Comparison of ENCODE assay signal across 11 mouse cellular contexts in the genomic region with DNA sequence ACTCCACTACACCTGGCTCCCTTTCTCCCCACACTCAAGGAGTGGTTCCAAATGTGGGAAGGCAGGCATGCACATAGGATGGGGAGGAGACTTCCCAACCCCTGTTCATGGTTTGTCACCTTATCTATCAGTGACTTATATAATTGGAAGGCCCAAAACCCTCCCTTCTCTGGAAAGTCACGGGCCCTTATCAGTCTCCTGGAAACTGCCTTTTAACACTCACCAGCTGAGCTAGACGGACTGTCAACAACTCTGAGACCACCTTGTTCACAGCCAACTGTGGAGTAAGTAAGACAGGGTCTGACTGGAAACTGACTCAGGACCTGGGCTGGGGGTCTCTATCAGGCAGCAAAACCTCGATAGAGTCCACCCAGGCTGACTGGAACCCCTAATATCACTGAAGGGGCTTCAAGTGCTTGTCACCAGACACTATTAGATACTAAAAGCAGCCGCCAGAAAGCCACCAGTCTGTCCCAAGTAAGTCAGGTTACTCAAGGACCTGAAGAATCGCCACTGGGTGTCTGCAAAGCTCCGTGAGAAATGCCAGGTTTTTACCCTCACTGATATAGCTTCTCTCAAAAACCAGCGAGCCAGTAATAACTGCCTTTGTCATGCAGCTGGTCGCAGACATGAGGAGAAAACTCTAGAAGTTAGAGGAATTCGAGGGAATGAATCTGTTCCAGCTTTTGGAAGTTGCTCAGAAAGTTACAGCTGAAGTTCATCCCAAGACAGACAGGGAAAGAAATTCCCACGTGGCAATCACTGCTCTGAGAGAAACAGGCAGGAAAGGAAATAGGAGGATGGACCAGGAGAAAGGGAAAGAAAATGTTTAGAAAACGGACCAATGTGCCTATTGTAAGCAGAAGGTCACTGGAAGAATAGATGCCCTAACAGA. TPM values are rescaled to one million over a fixed set of nuclear protein-coding genes. Genes with fewer than 3 reads are reported as not detected.
DNase-seq lines count a peak whose midpoint lies in the region; ATAC-seq and TF ChIP-seq lines count a peak whose summit lies in the region.
"Had no signal": no experiment of that assay in that cellular context is flagged by ENCODE, and none has a peak within 500 bp of the region (broad histone marks: within the 10 kb centered on the region; RNA-seq: fewer than 3 reads in every experiment).

No protein-coding gene starts in this region.

- peak; percentile 67 for DNase-seq in lung, embryonic 14.5 days
- no peak for DNase-seq in lung, postnatal 14 days
- peak; percentile 13 for DNase-seq in c-Kit-positive CD71-positive TER-119-negative erythroid progenitor cells, embryonic 14.5 days (ENCODE audit: low read depth)
- peak; percentile 5 for DNase-seq in naive thymus-derived CD4-positive, alpha-beta T cell, adult 2 months (ENCODE audit: low read depth)
- DNase-seq in layer of hippocampus, adult 18-20 months (ENCODE audit: low spot score in 2 of 2): no peak
- no peak for DNase-seq in gastrocnemius, postnatal 36 days
- DNase-seq: cerebellum, postnatal 36 days; forebrain, postnatal 0 days had no signal

- ATAC-seq in lung, embryonic 14.5 days (ENCODE audit: insufficient read depth): peak; percentile 64
- peak; percentile 74; the same call in 1 of the 2 replicates for ATAC-seq in heart, embryonic 13.5 days (ENCODE audit: extremely low read depth, insufficient number of reproducible peaks, low FRiP score, low TSS enrichment)
- ATAC-seq: forebrain, postnatal 0 days had no signal

- H3K9me3 ChIP-seq in lung, embryonic 14.5 days (ENCODE audit: low read depth, low read length): no peaks in the 10 kb centered on the region
- H3K9me3 ChIP-seq in heart, embryonic 13.5 days: no peaks in the 10 kb centered on the region
- H3K9me3 ChIP-seq: lung, embryonic 15.5 days had no signal

- H3K27me3 ChIP-seq in lung, embryonic 14.5 days (ENCODE audit: insufficient read depth, low read length): no peaks in the 10 kb centered on the region
- peaks cover 84% of the 10 kb centered on the region for H3K27me3 ChIP-seq in heart, embryonic 13.5 days (replicated peaks)
- H3K27me3 ChIP-seq: lung, embryonic 15.5 days had no signal

- no peak overlapping the region for H3K9ac ChIP-seq in lung, embryonic 14.5 days
- no peak overlapping the region for H3K9ac ChIP-seq in heart, embryonic 13.5 days
- H3K9ac ChIP-seq: forebrain, postnatal 0 days; lung, embryonic 15.5 days had no signal

- no peak overlapping the region; the same call in 1 of the 2 replicates for H3K27ac ChIP-seq in lung, embryonic 14.5 days (ENCODE audit: low read depth)
- peak overlapping the region; percentile 54 for H3K27ac ChIP-seq in heart, embryonic 13.5 days (replicated peaks)
- H3K27ac ChIP-seq: lung, embryonic 15.5 days had no signal

- no peak overlapping the region for H3K4me2 ChIP-seq in lung, embryonic 14.5 days
- peak overlapping the region; percentile 48 for H3K4me2 ChIP-seq in heart, embryonic 13.5 days
- H3K4me2 ChIP-seq: lung, embryonic 15.5 days had no signal

- intact Hi-C loops in gastrocnemius, postnatal 36 days (cut with DNase I): no loop called here

- no peaks in the 10 kb centered on the region for H3K4me1 ChIP-seq in lung, embryonic 14.5 days (ENCODE audit: insufficient read depth)
- peaks cover 27% of the 10 kb centered on the region for H3K4me1 ChIP-seq in heart, embryonic 13.5 days

- no peak overlapping the region for H3K4me3 ChIP-seq in lung, embryonic 14.5 days (ENCODE audit: low read depth, low read length)
- 0 out of 2 replicates have a peak overlapping the region, but pooled peaks have one; percentile 4 for H3K4me3 ChIP-seq in heart, embryonic 13.5 days
- H3K4me3 ChIP-seq: lung, embryonic 15.5 days had no signal

- WGBS in lung, embryonic 14.5 days: 20% methylated on average over 11 of the region's 11 CpGs
- 14% methylated on average over 11 of the region's 11 CpGs for WGBS in heart, embryonic 13.5 days

- TF ChIP-seq CTCF in lung, embryonic 14.5 days (IDR thresholded peaks at IDR 0.05; ENCODE audit: low read depth): no peak

- H3K36me3 ChIP-seq in lung, embryonic 14.5 days (ENCODE audit: insufficient read depth): no peaks in the 10 kb centered on the region
- H3K36me3 ChIP-seq in heart, embryonic 13.5 days: no peaks in the 10 kb centered on the region
- H3K36me3 ChIP-seq: lung, embryonic 15.5 days had no signal

RNA-seq across cellular contexts. Expression of a gene that starts 34.6 kb away (rescaled TPM):
- not detected in 2 replicates for polyA plus RNA-seq in lung, embryonic 14.5 days (2014; fragmentation: Nextera tagmentation; extraction: Ambion mirVana)
- polyA plus RNA-seq in heart, embryonic 13.5 days (2015; fragmentation: Nextera tagmentation; extraction: Ambion mirVana): not detected in 2 replicates
- not detected for total RNA-seq in layer of hippocampus, adult 18-20 months (2021)
- total RNA-seq in gastrocnemius, postnatal 36 days (2021): not detected
- total RNA-seq: forebrain, postnatal 0 days; heart, postnatal 14 days had no signal
- polyA plus RNA-seq: forebrain, postnatal 0 days; lung, embryonic 15.5 days had no signal

RNA-seq across cellular contexts. Expression of a gene that starts 37.8 kb away (rescaled TPM):
- polyA plus RNA-seq in lung, embryonic 14.5 days (2014; fragmentation: Nextera tagmentation; extraction: Ambion mirVana): 159 and 164 TPM in 2 replicates
- polyA plus RNA-seq in heart, embryonic 13.5 days (2015; fragmentation: Nextera tagmentation; extraction: Ambion mirVana): 115 and 124 TPM in 2 replicates
- total RNA-seq in layer of hippocampus, adult 18-20 months (2021): 100 to 1,000 TPM; 104 to 106 TPM
- total RNA-seq in gastrocnemius, postnatal 36 days (2021): 10 to 100 TPM; 53.7 to 59.3 TPM

Comparison
In these comparisons a context has a peak if more than half of its experiments do, and no peak if none do; other contexts are left out.
1. DNase-seq: peak in lung, embryonic 14.5 days (single experiment), c-Kit-positive CD71-positive TER-119-negative erythroid progenitor cells, embryonic 14.5 days (single experiment) and naive thymus-derived CD4-positive, alpha-beta T cell, adult 2 months (single experiment); none in lung, postnatal 14 days (single experiment), layer of hippocampus, adult 18-20 months (0 of 2) and gastrocnemius, postnatal 36 days (0 of 2).